Mouse (Mus musculus): Measurements from ENCODE around the gene Cit.

- no peak for TF ChIP-seq CTCF (IDR thresholded peaks at IDR 0.05; ENCODE audit: low read depth, low read length)
- no peak for TF ChIP-seq POLR2A (IDR thresholded peaks at IDR 0.05; ENCODE audit: extremely low read depth, insufficient read depth, low read length)
Observed at GRCm38 (mm10) chr5:116052826-116053225, 207.7 kb downstream of the Cit start.
